Mouse (Mus musculus) cerebral cortex, adult 2 months (tissue): Measurements from ENCODE around the gene Klhdc8a.

ENCODE experiments used
- WGBS: fragments of 180-500 bp; shearing (Covaris S2); methylation state at CpG from one replicate; pipeline ENCODE4 v1.1.7; 2018; 5-methylcytosine and 5-hydroxymethylcytosine counted together

Gene Klhdc8a

GRCm38 (mm10) chr1:132345514-132345913 is 47.1 kb downstream of the Klhdc8a start:
- 80% methylated on average over 4 of the region's 4 CpGs for WGBS

DNA sequence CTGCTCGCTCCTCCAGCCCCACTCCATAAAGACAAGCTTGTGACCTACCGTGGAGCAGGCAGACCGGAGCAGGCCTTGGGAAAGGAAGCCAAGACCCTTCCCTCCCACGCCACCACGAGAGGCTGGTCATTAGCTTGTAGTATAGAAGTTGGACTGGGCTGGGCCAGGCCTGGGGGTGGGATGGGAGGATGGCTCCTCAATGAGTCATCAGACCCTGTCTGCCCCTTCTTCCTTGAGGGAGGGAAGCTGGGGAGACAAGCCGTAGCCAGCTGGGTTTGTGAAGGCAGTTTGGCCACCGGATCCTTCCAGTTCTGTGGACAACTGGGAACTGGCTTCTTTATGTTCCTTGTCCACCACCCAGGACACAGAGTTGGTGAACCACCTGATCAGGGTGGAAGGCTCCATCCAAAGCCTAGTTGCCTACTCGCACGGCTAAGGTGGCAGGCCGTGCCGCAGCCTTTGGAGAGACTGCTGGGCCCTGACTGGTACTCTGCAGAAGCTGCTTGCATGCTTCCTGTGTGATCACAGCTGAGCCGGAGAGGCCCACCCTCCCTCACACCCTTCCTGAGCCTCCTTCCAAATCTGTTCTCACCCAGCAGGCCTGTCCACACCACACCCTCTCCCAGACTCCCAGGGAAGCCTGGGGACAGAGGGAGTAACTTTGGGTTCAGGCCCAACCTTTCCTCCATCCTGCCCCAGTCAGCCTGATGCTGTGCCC is 47.9 kb downstream of the Klhdc8a start:
- 83% methylated on average over 12 of the region's 12 CpGs for WGBS

- 87% methylated on average over 5 of the region's 5 CpGs for WGBS
Measured at GRCm38 (mm10) chr1:132348401-132348800, 50.0 kb downstream of the Klhdc8a start.

- 51% methylated on average over 3 of the region's 3 CpGs for WGBS
Measured at GRCm38 (mm10) chr1:132349601-132350000, 51.2 kb downstream of the Klhdc8a start.

DNA sequence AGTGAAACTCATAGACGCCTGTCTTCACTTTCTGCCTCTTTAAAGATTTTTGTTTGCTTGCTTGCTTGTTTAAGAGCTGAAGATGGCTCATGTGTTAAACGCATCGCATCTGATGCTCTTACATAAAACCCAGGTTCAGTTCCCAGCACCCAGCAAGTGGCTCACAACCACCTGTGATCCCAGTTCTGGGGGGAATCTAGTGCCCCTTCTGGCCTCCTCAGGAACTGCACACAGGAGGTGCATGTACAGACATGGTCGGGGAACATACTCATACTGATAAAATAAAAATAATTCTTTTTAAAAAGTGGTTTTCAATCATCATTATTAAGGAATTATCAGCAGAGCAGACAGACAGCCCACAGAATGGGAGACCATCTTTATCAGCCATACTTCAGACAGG is 52.6 kb downstream of the Klhdc8a start:
- 94% methylated on average over 4 of the region's 4 CpGs for WGBS

GRCm38 (mm10) chr1:132353389-132353788 is 55.0 kb downstream of the Klhdc8a start:
- WGBS: 82% methylated on average over 5 of the region's 5 CpGs

GRCm38 (mm10) chr1:132354234-132354633 is 55.8 kb downstream of the Klhdc8a start:
- WGBS: 89% methylated on average over 9 of the region's 9 CpGs

DNA sequence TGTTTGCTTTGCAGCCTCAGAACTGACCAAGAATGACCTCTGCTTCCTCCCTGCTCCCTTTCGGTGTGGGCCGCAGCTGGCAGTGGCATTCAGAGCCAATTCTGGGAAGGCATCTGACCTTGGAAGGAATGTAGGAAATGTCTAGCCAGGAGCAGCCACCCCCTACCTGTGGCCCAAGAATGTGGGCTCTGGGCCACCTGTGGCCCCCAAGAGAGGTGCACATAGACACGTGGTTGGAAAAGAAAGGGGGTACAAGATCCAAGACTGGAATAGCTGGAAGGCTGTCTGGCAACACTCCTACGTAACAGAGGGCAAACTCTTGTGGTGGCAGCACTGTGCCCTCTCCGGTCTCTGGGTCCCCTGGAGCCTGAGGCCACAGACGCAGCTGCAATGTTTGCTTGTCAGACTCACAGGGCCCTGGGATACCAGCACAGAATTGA is 56.8 kb downstream of the Klhdc8a start:
- 55% methylated on average over 6 of the region's 6 CpGs for WGBS

GRCm38 (mm10) chr1:132355841-132356242 is 57.4 kb downstream of the Klhdc8a start:
- 0% methylated on average over 3 of the region's 3 CpGs for WGBS

DNA sequence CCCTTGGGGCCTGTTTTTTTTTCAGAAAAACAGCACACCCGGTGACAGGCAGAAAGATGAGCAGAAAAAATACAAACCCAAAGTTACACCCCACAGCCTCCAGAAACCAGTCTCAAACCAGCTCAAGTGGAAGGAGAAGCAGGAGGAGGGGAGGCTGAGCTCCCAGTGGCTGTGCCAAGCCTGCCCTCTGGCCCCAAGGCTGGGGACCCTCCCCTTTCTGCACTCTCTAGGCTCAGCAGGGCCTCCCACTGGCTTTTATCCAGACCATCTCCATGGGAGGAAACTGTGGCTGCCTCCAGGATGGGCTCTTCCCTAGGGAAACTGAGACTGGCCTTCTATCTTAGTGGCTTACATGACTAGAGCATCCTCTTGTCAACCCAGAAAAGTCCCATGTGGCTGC is 58.4 kb downstream of the Klhdc8a start:
- 59% methylated on average over 1 of the region's 1 CpGs for WGBS
